Mouse (Mus musculus) lung, postnatal 0 days (tissue): ENCODE data around the gene Rasgrp2.

Source experiments
- CTCF ChIP-seq: IDR thresholded peaks from 2 replicates; pipeline ENCODE4 v1.5.1; 2016; ENCODE audit warnings: antibody characterized with exemption, mild to moderate bottlenecking
- EP300 ChIP-seq: IDR thresholded peaks from 2 replicates; pipeline ENCODE4 v1.6.1; 2016; ENCODE audit warnings: antibody characterized with exemption, mild to moderate bottlenecking, control low read depth

DNA sequence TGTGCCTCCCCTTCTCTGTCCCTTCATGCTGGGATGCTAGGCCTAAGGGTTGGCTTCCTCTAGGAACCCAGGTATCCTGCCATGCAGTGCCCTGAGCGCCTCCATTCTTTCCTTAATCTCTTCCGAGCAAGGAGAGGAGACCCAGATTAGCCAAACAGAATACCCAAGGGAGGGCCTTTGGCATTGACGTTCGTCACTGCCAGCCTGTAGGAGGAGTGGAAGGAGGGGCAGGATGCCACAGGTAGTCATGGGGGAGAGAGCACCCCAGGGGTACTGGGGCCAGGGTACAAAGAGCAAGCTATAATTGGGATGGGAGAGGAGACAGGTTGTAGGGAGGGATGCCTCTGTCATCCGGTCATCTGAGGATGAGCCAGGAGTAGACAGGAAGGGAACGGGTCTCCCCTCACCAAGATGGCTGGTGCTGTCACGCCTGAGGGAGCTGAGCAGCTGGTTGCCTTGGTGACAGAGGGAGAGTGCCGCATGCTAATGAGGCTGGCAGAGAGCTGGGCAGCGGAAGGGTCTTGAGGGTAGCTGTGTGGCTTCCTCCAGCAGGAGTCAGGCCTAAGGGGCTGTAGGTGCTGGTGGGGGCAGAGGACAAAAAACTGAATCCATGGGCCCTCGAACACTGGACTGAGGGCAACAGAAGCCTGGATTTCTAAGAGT is 46.8 kb downstream of the Rasgrp2 start:
- no peak for TF ChIP-seq CTCF
- TF ChIP-seq EP300 = no peak
